Mouse (Mus musculus) embryonic stem cell, embryonic (primary cell): ENCODE measurements at regions not wholly inside any gene's neighbourhood (a gene's known extent, or its start where the extent isn't known, plus 50 kb on each side); places are given as distances from the start of the nearest gene placed in this dataset.

Experiments
- CTCF ChIA-PET, 4 experiments: fragments of 300-600 bp in 2 of 4; fragments of 350-600 bp in 2 of 4; sonication (Branson Sonifier 250); formaldehyde crosslinking; loops; one replicate each; lab custom pipeline; 2022; ENCODE audit warnings: inconsistent platforms in 2 of 4; lab: Charles Lee
- POLR2A ChIA-PET, 4 experiments: fragments of 300-600 bp in 2 of 4; fragments of 350-600 bp in 2 of 4; sonication (Branson Sonifier 250); formaldehyde crosslinking; loops; one replicate each; lab custom pipeline; 2022; ENCODE audit warnings: antibody characterized with exemption in 4 of 4, inconsistent platforms in 1 of 4; lab: Charles Lee

DNA sequence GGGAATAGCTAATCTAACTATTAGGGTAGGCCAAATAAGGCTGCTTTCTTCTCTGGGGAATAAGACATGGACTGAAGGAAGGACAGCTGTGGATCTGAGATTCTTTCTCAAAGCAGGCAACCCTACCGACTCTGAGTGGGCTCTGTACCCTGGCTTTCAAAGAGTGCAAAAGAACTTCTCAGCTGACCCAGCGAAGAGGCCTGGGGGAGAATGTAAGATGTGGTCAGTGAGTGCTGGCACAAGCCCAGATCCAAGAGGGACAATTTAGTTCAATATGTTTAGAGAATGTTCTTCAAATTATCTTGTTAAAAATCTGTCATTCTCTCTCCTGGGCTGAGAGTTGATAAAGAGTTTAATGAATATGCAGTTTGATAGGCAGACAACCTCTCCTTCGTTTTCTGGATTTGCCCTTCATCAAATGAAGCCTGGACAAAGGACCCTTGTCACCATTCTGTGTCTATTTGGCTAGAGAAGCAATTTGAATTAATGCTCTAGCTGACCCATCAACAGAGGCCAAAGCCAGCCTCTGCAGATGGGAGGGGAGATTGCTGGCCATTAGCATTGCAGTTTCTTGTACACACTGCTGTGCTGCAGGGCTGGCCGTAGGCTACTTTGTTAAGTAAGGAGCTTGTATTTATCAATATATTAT is 509.8 kb downstream of the Igsf11 start:
- ChIA-PET POLR2A (no interaction called here), CTCF (interaction anchor here in 2 of 4 experiments (0.5 to 0.9 kb wide), 2 partner anchors 182 to 1454 kb away, joined by 3 to 5 read pairs; no protein-coding TSS in a partner anchor)

DNA sequence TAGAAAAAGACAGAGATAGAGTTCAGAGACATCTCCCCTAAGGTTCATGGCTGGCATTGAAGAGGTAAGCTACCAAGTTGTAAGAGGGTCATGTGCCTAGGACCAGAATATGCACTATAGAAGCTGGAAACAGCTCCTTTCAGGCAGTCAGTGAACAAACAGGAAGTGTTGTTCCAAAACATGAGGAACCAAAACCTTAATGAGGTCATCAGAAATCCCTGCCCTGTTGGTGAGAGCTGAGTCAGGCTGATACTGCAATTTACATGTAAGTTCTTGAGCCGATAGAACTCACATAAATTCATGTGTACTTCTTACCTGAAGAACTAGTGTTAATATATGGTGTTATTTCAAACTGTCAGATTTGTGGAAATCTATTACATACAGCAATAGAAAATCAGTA is 539.1 kb downstream of the Igsf11 start:
- CTCF ChIA-PET = no interaction called here
- POLR2A ChIA-PET = no interaction called here

DNA sequence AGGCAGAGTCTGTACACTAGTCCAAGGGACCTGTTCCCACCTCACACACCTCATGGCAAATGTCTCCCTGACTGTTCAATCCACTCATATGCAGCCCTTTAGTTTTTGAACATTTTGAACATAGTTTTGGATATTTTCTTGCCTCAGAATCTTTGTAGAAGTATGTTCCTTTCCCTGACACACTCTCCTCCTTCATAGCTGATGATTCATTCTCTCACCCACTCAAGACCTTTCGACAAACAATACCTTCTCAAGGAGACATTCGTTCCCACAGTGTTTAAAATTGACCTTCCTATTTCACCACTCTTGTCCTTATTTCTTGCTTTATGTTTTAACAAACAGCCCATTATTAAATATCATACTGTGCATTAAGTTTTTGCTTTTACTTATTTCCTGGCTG is 538.4 kb upstream of the Lsamp start:
- CTCF ChIA-PET = no interaction called here
- POLR2A ChIA-PET = no interaction called here

DNA sequence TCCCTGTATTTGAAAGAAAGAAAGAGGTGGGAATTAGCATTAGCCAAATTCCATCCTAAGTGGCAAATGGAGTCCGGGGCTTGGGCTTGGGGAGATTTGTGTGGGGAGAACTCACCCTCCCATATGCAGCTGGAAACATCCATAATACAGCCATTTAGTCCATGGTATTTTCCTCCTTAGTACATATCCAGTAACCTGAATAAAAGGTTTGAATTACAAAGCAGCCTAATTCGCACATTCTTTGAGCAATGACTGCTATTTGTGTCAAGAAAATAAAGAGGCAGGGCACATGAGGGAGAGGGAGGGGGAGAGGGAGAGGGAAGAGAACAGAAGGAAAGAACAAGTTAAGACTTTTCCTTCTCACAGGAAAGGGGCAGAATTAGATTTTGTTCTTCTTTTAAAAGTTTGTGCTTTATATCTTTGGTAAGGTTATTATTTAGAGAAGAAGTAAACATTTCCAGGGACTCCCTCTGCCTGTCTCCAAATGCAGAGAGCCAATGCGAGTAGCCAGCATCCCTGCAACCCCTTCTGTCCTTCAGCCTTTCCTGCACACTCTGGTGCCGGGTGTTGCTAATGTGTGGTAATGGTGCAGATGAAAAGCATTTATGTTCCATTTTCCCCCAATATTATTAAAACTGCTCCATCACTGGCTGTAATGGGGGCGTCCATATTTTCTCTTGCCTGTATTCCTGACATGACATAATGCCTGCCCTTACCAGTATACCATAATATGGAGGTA is 530.6 kb upstream of the Lsamp start:
- POLR2A ChIA-PET = no interaction called here
- CTCF ChIA-PET = no interaction called here
